Mouse (Mus musculus) liver, adult 2 months (tissue): ENCODE results near the gene Kalrn. TPM values are rescaled to one million over a fixed set of nuclear protein-coding genes. Genes with fewer than 3 reads are reported as not detected.

Source experiments
- DNase-seq: peaks from one replicate; pipeline ENCODE4 v3.0.0-alpha.2; 2011; ENCODE audit warnings: low read depth, low spot score; ENCODE audit errors: extremely low read depth
- H3K27ac ChIP-seq: fragments of 200-500 bp; replicated peaks from 2 replicates; pipeline ENCODE4 v1.5.1; 2012; ENCODE audit warnings: low read depth, mild to moderate bottlenecking, control low read depth, inconsistent platforms, low read length; ENCODE audit not compliant: insufficient read depth
- H3K27me3 ChIP-seq: fragments of 200-500 bp; 2 replicates; pipeline ENCODE4 v1.6.1; 2012; ENCODE audit warnings: mild to moderate bottlenecking, moderate library complexity, low read length, inconsistent platforms; ENCODE audit not compliant: control insufficient read depth, insufficient read depth
- H3K36me3 ChIP-seq: fragments of 200-500 bp; 2 replicates; pipeline ENCODE4 v1.6.1; 2012; ENCODE audit warnings: low read length, inconsistent platforms; ENCODE audit not compliant: control insufficient read depth, insufficient read depth
- H3K4me1 ChIP-seq: fragments of 200-500 bp; 2 replicates; pipeline ENCODE4 v1.6.1; 2011; ENCODE audit warnings: low read length; ENCODE audit not compliant: control insufficient read depth, insufficient read depth
- H3K4me3 ChIP-seq: fragments of 200-500 bp; 2 replicates; pipeline ENCODE4 v1.5.1; 2011; ENCODE audit warnings: low read depth, mild to moderate bottlenecking, control low read depth, low read length, moderate library complexity; ENCODE audit not compliant: insufficient read depth
- H3K79me2 ChIP-seq: fragments of 200-500 bp; 2 replicates; pipeline ENCODE4 v1.6.1; 2012; ENCODE audit warnings: inconsistent platforms, mild to moderate bottlenecking, low read length, moderate library complexity; ENCODE audit not compliant: control insufficient read depth, insufficient read depth
- H3K9ac ChIP-seq: fragments of 200-500 bp; 2 replicates; pipeline ENCODE4 v1.6.1; 2012; ENCODE audit warnings: low read depth, mild to moderate bottlenecking, control low read depth, inconsistent platforms, low read length
- CTCF ChIP-seq: fragments of 200-500 bp; IDR thresholded peaks from 2 replicates; pipeline ENCODE4 v1.5.1; 2011; ENCODE audit warnings: low read depth, low read length, control low read depth
- POLR2A ChIP-seq: fragments of 200-500 bp; IDR thresholded peaks from 2 replicates; pipeline ENCODE4 v1.6.1; 2011; ENCODE audit warnings: low read length, control low read depth; ENCODE audit not compliant: insufficient read depth; ENCODE audit errors: extremely low read depth
- WGBS: fragments of 180-500 bp; shearing (Covaris S2); methylation state at CpG from one replicate; pipeline ENCODE4 v1.1.7; 2018; 5-methylcytosine and 5-hydroxymethylcytosine counted together
- polyA plus RNA-seq: library from polyadenylated mRNA; depleted of rRNA; stranded (reverse); fragments of >200 nt; gene quantifications from 2 replicates; pipeline ENCODE4 v1.2.3, GENCODE M21; 2012
- total RNA-seq: library from RNA; depleted of rRNA; stranded (reverse); fragments of >200 nt; gene quantifications from 2 replicates; pipeline ENCODE4 v1.2.3, GENCODE M21; 2014

The Kalrn gene
- total and polyA plus RNA-seq, 2 experiments = 14.0 to 34.8 TPM

DNA sequence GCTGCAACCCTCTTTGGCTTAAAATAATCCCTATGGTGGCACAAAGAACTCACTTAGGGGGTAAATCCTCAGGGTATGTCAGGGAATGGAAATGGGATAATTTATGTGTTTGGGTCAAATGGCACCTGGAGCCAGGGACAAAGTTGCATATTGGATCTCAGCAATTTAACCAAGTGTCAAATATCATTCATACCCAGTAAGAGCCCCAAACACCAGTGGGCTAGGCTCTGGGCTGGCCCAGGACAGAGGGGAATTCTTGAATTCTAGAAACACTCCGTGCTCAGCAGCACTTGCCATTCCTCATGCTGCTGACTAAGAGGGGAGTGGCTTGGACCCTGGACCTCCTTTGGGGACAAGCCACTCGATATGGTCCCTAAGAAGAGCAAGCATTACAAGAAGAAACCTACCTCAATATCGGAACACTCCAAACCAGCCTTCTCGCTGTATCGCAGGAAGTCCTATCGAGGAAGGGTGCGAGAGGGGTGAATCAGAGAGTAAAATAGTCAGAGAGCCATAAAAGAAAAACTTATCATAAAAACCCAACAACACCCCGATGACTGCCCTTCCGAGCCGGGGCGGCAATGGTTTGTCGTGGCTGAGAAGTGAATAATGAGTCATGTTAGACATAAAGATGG lies 541.2 kb downstream of the Kalrn start:
- WGBS = 95% methylated on average over 12 of the region's 12 CpGs
- Histone ChIP-seq H3K36me3 (peaks cover 21% of the 10 kb centered on the region), H3K9ac (no peak overlapping the region), H3K79me2 (no peaks in the 10 kb centered on the region), H3K4me3 (no peak overlapping the region), H3K27ac (no peak overlapping the region), H3K27me3 (no peaks in the 10 kb centered on the region), H3K4me1 (peaks cover 13% of the 10 kb centered on the region)
- no peak for DNase-seq
- TF ChIP-seq POLR2A (no peak), CTCF (no peak)

DNA sequence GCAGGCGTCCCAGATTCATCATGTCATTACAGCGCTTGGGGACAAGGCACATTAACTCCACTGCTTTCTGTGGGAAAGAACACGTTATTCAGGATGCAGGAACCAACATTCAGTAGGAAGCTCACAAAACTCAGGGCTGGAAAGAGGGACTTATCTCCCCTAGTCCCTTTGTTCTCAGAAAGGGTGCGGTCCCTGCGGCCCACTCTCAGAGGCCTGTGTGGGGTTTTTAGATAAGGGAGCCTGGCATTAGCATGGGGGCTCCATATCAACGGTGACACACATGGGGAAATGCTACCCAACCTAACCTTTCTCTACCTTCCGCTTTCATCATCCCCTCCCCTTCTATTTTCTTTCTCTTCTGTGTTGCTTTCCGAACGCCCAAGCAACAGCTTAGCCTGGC lies 541.8 kb downstream of the Kalrn start:
- no peaks in the 10 kb centered on the region for H3K27me3 ChIP-seq
- peaks cover 13% of the 10 kb centered on the region for H3K4me1 ChIP-seq
- DNase-seq = no peak
- H3K79me2 ChIP-seq = no peaks in the 10 kb centered on the region
- no peak overlapping the region for H3K27ac ChIP-seq
- no peak overlapping the region for H3K9ac ChIP-seq
- WGBS = 74% methylated on average over 9 of the region's 9 CpGs
- H3K4me3 ChIP-seq = no peak overlapping the region
- H3K36me3 ChIP-seq = peaks cover 26% of the 10 kb centered on the region
- TF ChIP-seq CTCF = no peak
- TF ChIP-seq POLR2A = no peak

DNA sequence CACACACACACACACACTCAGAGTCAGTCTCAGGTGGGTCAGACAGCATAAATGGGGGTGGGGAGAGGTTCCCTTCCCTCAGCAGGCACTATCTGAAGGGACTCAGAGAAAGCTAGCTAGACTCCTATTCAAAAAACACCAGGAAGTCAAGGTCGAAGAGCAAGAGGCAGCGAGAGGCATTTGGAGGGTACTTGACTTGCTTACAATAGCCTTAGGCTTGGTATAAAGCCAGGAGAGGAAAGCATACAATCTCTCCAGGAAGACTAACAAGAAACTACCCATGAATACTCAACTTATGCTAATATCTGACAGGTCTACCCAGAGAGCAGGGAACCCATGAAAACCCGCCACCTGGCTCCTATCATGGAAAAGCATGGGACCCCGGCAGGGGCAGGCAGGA lies 543.0 kb downstream of the Kalrn start:
- peak overlapping the region; percentile 52 for H3K9ac ChIP-seq
- peaks cover 13% of the 10 kb centered on the region for H3K4me1 ChIP-seq
- H3K79me2 ChIP-seq = no peaks in the 10 kb centered on the region
- TF ChIP-seq POLR2A (no peak), CTCF (no peak)
- H3K27me3 ChIP-seq = no peaks in the 10 kb centered on the region
- peak; percentile 54 for DNase-seq
- H3K36me3 ChIP-seq = peaks cover 30% of the 10 kb centered on the region
- no peak overlapping the region for H3K4me3 ChIP-seq
- peak overlapping the region; percentile 89 for H3K27ac ChIP-seq
- 44% methylated on average over 4 of the region's 4 CpGs for WGBS

DNA sequence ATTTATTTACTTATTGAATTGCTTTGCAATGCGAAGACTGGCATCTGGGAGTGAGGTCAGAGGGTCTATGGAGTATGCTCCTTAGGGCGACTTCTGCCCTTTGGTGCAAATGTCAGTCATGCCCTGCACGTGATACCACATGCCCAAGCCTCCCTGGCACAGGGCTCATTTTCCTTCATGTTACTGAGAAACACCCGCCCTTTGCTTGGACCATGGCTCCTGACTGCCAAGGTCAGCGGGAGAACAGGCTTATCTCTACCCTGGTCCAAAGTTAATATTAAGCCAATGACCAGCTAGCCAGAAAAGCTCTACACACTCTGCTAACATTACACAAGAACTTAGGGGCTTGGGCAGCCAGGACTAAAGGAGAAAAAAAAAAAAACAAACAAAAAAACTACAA lies 543.5 kb downstream of the Kalrn start:
- TF ChIP-seq CTCF (no peak), POLR2A (no peak)
- WGBS = 21% methylated on average over 5 of the region's 5 CpGs
- Histone ChIP-seq H3K36me3 (peaks cover 30% of the 10 kb centered on the region), H3K4me3 (no peak overlapping the region), H3K27ac (peak overlapping the region; percentile 89), H3K4me1 (peaks cover 13% of the 10 kb centered on the region), H3K79me2 (no peaks in the 10 kb centered on the region), H3K27me3 (no peaks in the 10 kb centered on the region), H3K9ac (no peak overlapping the region)
- peak; percentile 100 for DNase-seq

DNA sequence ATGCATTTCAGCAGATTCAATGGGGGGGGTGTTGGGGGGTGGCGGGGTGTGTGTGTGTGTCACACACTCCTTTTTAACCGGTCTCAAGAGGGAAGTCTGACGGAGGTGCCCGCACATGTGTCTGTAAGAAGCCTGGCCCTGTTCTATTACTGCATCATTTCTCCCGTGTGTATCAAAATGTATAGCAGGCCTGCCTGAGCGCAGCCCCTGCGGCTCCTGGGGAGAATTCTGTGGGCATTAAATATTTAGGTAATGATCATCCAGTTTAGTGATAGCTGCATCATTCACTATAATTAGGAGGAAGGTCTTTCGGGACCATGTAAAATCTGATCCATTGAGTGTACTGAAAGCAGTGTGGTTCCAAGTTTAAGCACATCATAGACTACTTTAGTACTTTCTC lies 556.1 kb downstream of the Kalrn start:
- Histone ChIP-seq H3K9ac (no peak overlapping the region), H3K36me3 (peaks cover 25% of the 10 kb centered on the region; the same call in 1 of the 2 replicates), H3K27ac (no peak overlapping the region), H3K4me3 (no peak overlapping the region), H3K27me3 (no peaks in the 10 kb centered on the region), H3K79me2 (no peaks in the 10 kb centered on the region), H3K4me1 (no peaks in the 10 kb centered on the region)
- no peak for DNase-seq
- WGBS = over 99% methylated on average over 8 of the region's 8 CpGs
- TF ChIP-seq POLR2A (no peak), CTCF (no peak)
